Mouse (Mus musculus): ENCODE data around the gene Klhl8.

The Klhl8 gene

GRCm38 (mm10) chr5:103813291-103813690 lies 97.8 kb downstream of the Klhl8 start:
- no peak for DNase-seq (ENCODE audit: low spot score)

Data from c-Kit-positive CD71-positive TER-119-positive erythroid progenitor cells, embryonic 14.5 days (primary cell).